In genomic region chr3:39309487-39309886, GRCm38 (mm10) we compare ENCODE assay signal across 35 mouse cellular contexts.
"Had no signal": no experiment of that assay in that cellular context is flagged by ENCODE, and none has a peak within 500 bp of the region (broad histone marks: within the 10 kb centered on the region; RNA-seq: fewer than 3 reads in every experiment).

No protein-coding gene starts in this region.

- H3K27ac ChIP-seq: heart, adult 2 months; heart, embryonic 10.5 days; heart, embryonic 13.5 days; heart, embryonic 15.5 days; hindbrain, embryonic 10.5 days; hindbrain, embryonic 12.5 days; hindbrain, embryonic 13.5 days; hindbrain, embryonic 14.5 days; hindbrain, embryonic 15.5 days; hindbrain, postnatal 0 days; intestine, embryonic 15.5 days; kidney, embryonic 15.5 days; kidney, postnatal 0 days; layer of hippocampus, adult 2 months had no signal

- ATAC-seq: hindbrain, embryonic 16.5 days; hindbrain, postnatal 0 days; inflammation-experienced regulatory T-cells, adult 6 months; intestine, embryonic 15.5 days; intestine, embryonic 16.5 days; intestine, postnatal 0 days had no signal

- H3K36me3 ChIP-seq: heart, embryonic 10.5 days; heart, embryonic 12.5 days; heart, embryonic 13.5 days; heart, embryonic 15.5 days; hindbrain, embryonic 10.5 days; hindbrain, embryonic 12.5 days; hindbrain, embryonic 13.5 days; hindbrain, embryonic 15.5 days; intestine, embryonic 15.5 days; kidney, embryonic 15.5 days had no signal

- H3K9ac ChIP-seq: heart, embryonic 12.5 days; heart, embryonic 13.5 days; heart, embryonic 15.5 days; hindbrain, embryonic 12.5 days; hindbrain, embryonic 13.5 days; hindbrain, embryonic 14.5 days; hindbrain, embryonic 15.5 days; intestine, embryonic 15.5 days; kidney, embryonic 15.5 days had no signal

- DNase-seq: heart, adult 2 months; heart, postnatal 10 days; heart, postnatal 14 days; heart, postnatal 36 days; heart, postnatal 4 days; kidney, adult 11 months; kidney, adult 18-20 months; kidney, adult 2 months; kidney, adult 8-10 months; kidney, adult 9 months; kidney, postnatal 10 days; kidney, postnatal 14 days; kidney, postnatal 25 days; kidney, postnatal 36 days; kidney, postnatal 4 days; layer of hippocampus, adult 9-11 months had no signal

- H3K4me1 ChIP-seq: heart, embryonic 10.5 days; heart, embryonic 12.5 days; heart, embryonic 13.5 days; heart, embryonic 15.5 days; hindbrain, embryonic 12.5 days; hindbrain, embryonic 13.5 days; hindbrain, embryonic 15.5 days; intestine, embryonic 15.5 days; kidney, embryonic 15.5 days had no signal

- H3K27me3 ChIP-seq: heart, embryonic 12.5 days; heart, embryonic 13.5 days; heart, embryonic 15.5 days; hindbrain, embryonic 12.5 days; hindbrain, embryonic 13.5 days; hindbrain, embryonic 15.5 days; intestine, embryonic 15.5 days; kidney, embryonic 15.5 days had no signal

- H3K4me3 ChIP-seq: heart, adult 2 months; heart, embryonic 10.5 days; heart, embryonic 12.5 days; heart, embryonic 13.5 days; heart, embryonic 15.5 days; hindbrain, embryonic 10.5 days; hindbrain, embryonic 12.5 days; hindbrain, embryonic 13.5 days; hindbrain, embryonic 15.5 days; intestine, embryonic 15.5 days; kidney, embryonic 15.5 days; layer of hippocampus, adult 2 months had no signal

- H3K9me3 ChIP-seq: heart, embryonic 10.5 days; heart, embryonic 12.5 days; heart, embryonic 13.5 days; heart, embryonic 15.5 days; hindbrain, embryonic 10.5 days; hindbrain, embryonic 12.5 days; hindbrain, embryonic 13.5 days; hindbrain, embryonic 15.5 days; intestine, embryonic 15.5 days; kidney, embryonic 15.5 days had no signal

- H3K4me2 ChIP-seq: heart, embryonic 11.5 days; heart, embryonic 12.5 days; heart, embryonic 13.5 days; heart, embryonic 15.5 days; hindbrain, embryonic 12.5 days; hindbrain, embryonic 13.5 days; hindbrain, embryonic 14.5 days; hindbrain, embryonic 15.5 days; intestine, embryonic 15.5 days; kidney, embryonic 15.5 days had no signal
